Mouse (Mus musculus) forebrain, postnatal 0 days (tissue): ENCODE data around the gene Krtap28-13. TPM values are rescaled to one million over a fixed set of nuclear protein-coding genes. Genes with fewer than 3 reads are reported as not detected.

Experiments used
- ATAC-seq: fragments of 200-750 bp; cut with Nextera tagmentation; 2 replicates; pipeline ENCODE4 v1.8.0; 2017; ENCODE audit warnings: mild to moderate bottlenecking, moderate library complexity
- DNase-seq: peaks from one replicate; pipeline ENCODE4 v3.0.0-alpha.2; 2015
- H3K27ac ChIP-seq: fragments of 300-500 bp; sonication (generic); 2 replicates; pipeline ENCODE4 v1.5.1; 2014; ENCODE audit warnings: low read depth, mild to moderate bottlenecking, antibody characterized with exemption, low read length, moderate library complexity, mixed read lengths
- H3K27me3 ChIP-seq: fragments of 300-500 bp; sonication (generic); 2 replicates; pipeline ENCODE4 v1.6.1; 2014; ENCODE audit warnings: mild to moderate bottlenecking, low read length, mixed read lengths; ENCODE audit not compliant: insufficient read depth
- H3K36me3 ChIP-seq: fragments of 300-500 bp; sonication (generic); 2 replicates; pipeline ENCODE4 v1.6.1; 2014; ENCODE audit warnings: mild to moderate bottlenecking, moderate library complexity; ENCODE audit not compliant: insufficient read depth
- H3K4me1 ChIP-seq: fragments of 300-500 bp; sonication (generic); 2 replicates; pipeline ENCODE4 v1.6.1; 2014; ENCODE audit warnings: antibody characterized with exemption; ENCODE audit not compliant: insufficient read depth
- H3K4me2 ChIP-seq: fragments of 300-500 bp; sonication (generic); 2 replicates; pipeline ENCODE4 v1.6.1; 2014; ENCODE audit warnings: low read depth, mild to moderate bottlenecking, moderate library complexity
- H3K4me3 ChIP-seq: fragments of 300-500 bp; sonication (generic); 2 replicates; pipeline ENCODE4 v1.5.1; 2014; ENCODE audit warnings: low read depth, low read length, mixed read lengths
- H3K9ac ChIP-seq: fragments of 300-500 bp; sonication (generic); 2 replicates; pipeline ENCODE4 v1.6.1; 2014; ENCODE audit warnings: mild to moderate bottlenecking
- H3K9me3 ChIP-seq: fragments of 300-500 bp; sonication (generic); 2 replicates; pipeline ENCODE4 v1.6.1; 2016; ENCODE audit warnings: low read length
- CTCF ChIP-seq: sonication (generic); IDR thresholded peaks from 2 replicates; pipeline ENCODE4 v1.5.1; 2016; ENCODE audit warnings: antibody characterized with exemption, control low read depth, low read depth
- WGBS: fragments of 180-500 bp; shearing (Covaris S2); extraction: QIAGEN DNeasy Blood & Tissue Kit; methylation state at CpG from one replicate; pipeline ENCODE4 v1.1.7; 2014; 5-methylcytosine and 5-hydroxymethylcytosine counted together
- polyA plus RNA-seq: library from polyadenylated mRNA; unstranded; fragments of >200 nt; fragmentation: Nextera tagmentation; extraction: Ambion mirVana; gene quantifications from 2 replicates; pipeline ENCODE4 v1.2.1, GENCODE M21; 2015
- total RNA-seq: library from RNA; depleted of rRNA; stranded (reverse); fragments of >200 nt; gene quantifications from 2 replicates; pipeline ENCODE4 v1.2.3, GENCODE M21; 2014

The Krtap28-13 gene
- total and polyA plus RNA-seq, 2 experiments from 2014 or later, result not detected

GRCm38 (mm10) chr1:83064851-83065250, 4.1 kb downstream of the Krtap28-13 start:
- TF ChIP-seq CTCF, result peak; percentile 67
- 30% methylated on average over 3 of the region's 3 CpGs for WGBS

DNA sequence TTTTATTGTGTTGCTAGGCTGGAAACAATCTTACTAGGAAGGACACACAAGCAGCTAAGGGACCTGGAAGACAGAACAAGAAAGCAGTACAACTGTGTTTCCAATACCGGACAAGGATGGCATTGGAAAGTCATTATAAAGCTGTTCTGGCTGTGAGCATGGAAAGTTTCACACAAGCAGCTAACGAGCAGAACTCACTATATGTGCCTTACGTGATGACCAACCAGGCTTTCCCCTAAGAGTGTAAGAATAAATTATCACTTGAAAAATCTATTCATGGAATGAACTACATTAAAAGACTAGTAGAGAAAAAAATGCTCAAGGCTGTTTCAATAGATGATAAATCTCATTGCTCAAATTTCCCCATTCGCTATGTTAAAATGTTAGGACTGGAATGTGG, 5.8 kb downstream of the Krtap28-13 start:
- Histone ChIP-seq H3K4me2 (no peak overlapping the region), H3K4me3 (no peak overlapping the region), H3K27me3 (no peaks in the 10 kb centered on the region), H3K4me1 (no peaks in the 10 kb centered on the region), H3K9me3 (no peaks in the 10 kb centered on the region), H3K36me3 (no peaks in the 10 kb centered on the region), H3K9ac (no peak overlapping the region), H3K27ac (no peak overlapping the region)
- ATAC-seq (peak; percentile 82), DNase-seq (no peak)
- 60% methylated on average over 4 of the region's 4 CpGs for WGBS
- TF ChIP-seq CTCF, result no peak

More at GRCm38 (mm10) chr1:83064851-83065250, 4.1 kb downstream of the Krtap28-13 start:
- peaks cover 4% of the 10 kb centered on the region; the same call in 1 of the 2 replicates for H3K4me1 ChIP-seq
- H3K4me3 ChIP-seq, result no peak overlapping the region
- peak; percentile 65 for DNase-seq
- H3K27ac ChIP-seq, result no peak overlapping the region
- no peaks in the 10 kb centered on the region for H3K27me3 ChIP-seq
- H3K36me3 ChIP-seq, result no peaks in the 10 kb centered on the region
- H3K4me2 ChIP-seq, result no peak overlapping the region
- no peak for ATAC-seq
- no peak overlapping the region for H3K9ac ChIP-seq
- no peaks in the 10 kb centered on the region for H3K9me3 ChIP-seq

GRCm38 (mm10) chr1:83067205-83067604, 6.5 kb downstream of the Krtap28-13 start:
- no peaks in the 10 kb centered on the region for H3K27me3 ChIP-seq
- H3K4me2 ChIP-seq, result no peak overlapping the region
- H3K4me1 ChIP-seq, result no peaks in the 10 kb centered on the region
- WGBS, result 79% methylated on average over 10 of the region's 10 CpGs
- no peaks in the 10 kb centered on the region for H3K36me3 ChIP-seq
- no peaks in the 10 kb centered on the region for H3K9me3 ChIP-seq
- no peak overlapping the region for H3K9ac ChIP-seq
- no peak overlapping the region for H3K4me3 ChIP-seq
- no peak for TF ChIP-seq CTCF
- H3K27ac ChIP-seq, result peak overlapping the region; percentile 54; the same call in 1 of the 2 replicates
- DNase-seq, result no peak
- ATAC-seq, result no peak; the same call in 1 of the 2 replicates

DNA sequence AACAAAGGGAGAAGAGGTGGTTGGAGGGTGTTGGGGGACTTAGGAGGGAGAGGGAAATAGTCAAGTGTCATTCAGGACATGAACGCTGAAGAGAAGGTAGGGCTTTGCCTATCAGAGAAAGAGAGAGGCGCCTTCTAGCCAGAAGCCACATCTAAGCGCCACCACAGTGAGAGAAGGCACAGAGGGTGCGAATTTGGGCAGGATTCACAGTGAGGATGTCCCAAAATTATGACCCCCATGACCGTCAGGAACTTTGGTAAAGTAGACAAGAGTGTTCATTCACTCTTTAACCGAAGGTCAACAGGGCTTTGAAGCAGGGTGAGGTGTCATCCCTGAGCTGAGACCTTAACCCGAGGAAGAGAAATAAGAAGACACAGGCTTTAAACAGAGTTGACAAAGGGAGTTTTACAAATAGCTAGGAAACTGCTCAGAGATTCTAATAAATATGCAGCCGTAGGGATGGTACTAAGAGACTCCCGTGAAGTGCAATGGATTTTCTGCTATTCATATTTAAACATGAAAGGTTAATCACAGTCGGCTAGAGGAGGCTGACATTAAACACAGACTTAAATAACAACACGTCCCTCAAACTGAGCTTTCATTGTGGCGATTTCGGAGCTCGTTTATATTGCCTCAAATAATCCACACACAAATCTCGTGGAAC, 14.9 kb downstream of the Krtap28-13 start:
- no peaks in the 10 kb centered on the region for H3K36me3 ChIP-seq
- DNase-seq (no peak), ATAC-seq (peak; percentile 59)
- H3K9ac ChIP-seq, result peak overlapping the region; percentile 45
- no peak overlapping the region for H3K27ac ChIP-seq
- H3K27me3 ChIP-seq, result no peaks in the 10 kb centered on the region
- WGBS, result 30% methylated on average over 15 of the region's 15 CpGs
- TF ChIP-seq CTCF, result no peak
- peak overlapping the region; percentile 51 for H3K4me2 ChIP-seq
- no peaks in the 10 kb centered on the region for H3K4me1 ChIP-seq
- no peaks in the 10 kb centered on the region for H3K9me3 ChIP-seq
- peak overlapping the region; percentile 30 for H3K4me3 ChIP-seq

- WGBS, result 46% methylated on average over 11 of the region's 11 CpGs
- no peak overlapping the region for H3K27ac ChIP-seq
- no peaks in the 10 kb centered on the region for H3K9me3 ChIP-seq
- peak overlapping the region; percentile 51 for H3K4me2 ChIP-seq
- H3K36me3 ChIP-seq, result no peaks in the 10 kb centered on the region
- peak overlapping the region; percentile 45 for H3K9ac ChIP-seq
- DNase-seq (peak; percentile 89), ATAC-seq (peak; percentile 96)
- peak; percentile 94 for TF ChIP-seq CTCF
- peak overlapping the region; percentile 30 for H3K4me3 ChIP-seq
- H3K4me1 ChIP-seq, result no peaks in the 10 kb centered on the region
- no peaks in the 10 kb centered on the region for H3K27me3 ChIP-seq
These were observed 15.6 kb downstream of the Krtap28-13 start for GRCm38 (mm10) chr1:83076190-83076917.

- ATAC-seq, result no peak
- DNase-seq, result no peak
- 79% methylated on average over 6 of the region's 6 CpGs for WGBS
- Histone ChIP-seq H3K36me3 (no peaks in the 10 kb centered on the region), H3K9me3 (no peaks in the 10 kb centered on the region), H3K4me2 (no peak overlapping the region), H3K4me1 (no peaks in the 10 kb centered on the region), H3K9ac (no peak overlapping the region), H3K27ac (no peak overlapping the region), H3K4me3 (no peak overlapping the region), H3K27me3 (no peaks in the 10 kb centered on the region)
- TF ChIP-seq CTCF, result no peak
These were observed 16.3 kb downstream of the Krtap28-13 start for GRCm38 (mm10) chr1:83077016-83077415.

DNA sequence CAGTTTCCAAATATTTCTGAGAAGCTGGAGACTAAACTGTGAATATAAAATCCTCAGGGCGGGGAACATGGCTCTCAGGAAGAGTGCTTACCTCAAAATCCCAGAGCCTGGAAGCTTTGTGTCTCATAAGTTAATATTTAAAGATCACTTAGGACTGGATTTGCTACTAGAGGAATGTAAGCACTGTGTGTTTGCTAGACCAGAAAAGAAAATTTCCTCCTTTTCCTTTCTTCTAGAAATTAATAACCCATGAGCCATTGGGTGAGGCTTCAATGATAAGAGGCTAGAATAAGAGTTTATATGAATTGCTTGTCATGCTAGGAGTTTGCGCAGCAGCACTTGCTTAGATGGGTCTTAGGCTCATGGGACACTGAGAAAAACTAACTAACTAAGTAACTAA, 24.1 kb downstream of the Krtap28-13 start:
- Histone ChIP-seq H3K9me3 (no peaks in the 10 kb centered on the region), H3K27me3 (no peaks in the 10 kb centered on the region), H3K36me3 (no peaks in the 10 kb centered on the region), H3K4me3 (no peak overlapping the region), H3K4me1 (no peaks in the 10 kb centered on the region), H3K9ac (no peak overlapping the region), H3K4me2 (no peak overlapping the region), H3K27ac (no peak overlapping the region)
- DNase-seq, result no peak
- TF ChIP-seq CTCF, result no peak
- WGBS, result 90% methylated on average over 2 of the region's 2 CpGs
- ATAC-seq, result no peak
